Mouse (Mus musculus): ENCODE measurements around the gene Exoc3l. TPM values are rescaled to one million over a fixed set of nuclear protein-coding genes. Genes with fewer than 3 reads are reported as not detected.
"Not testable (repeated sequence)": the region's sequence is repeated elsewhere in the genome, so short reads cannot be mapped to it uniquely, and the experiment has no call there.

The Exoc3l gene
- total RNA-seq, 2 experiments from 2014 or later, result 8.5 TPM; not detected in 1

DNA sequence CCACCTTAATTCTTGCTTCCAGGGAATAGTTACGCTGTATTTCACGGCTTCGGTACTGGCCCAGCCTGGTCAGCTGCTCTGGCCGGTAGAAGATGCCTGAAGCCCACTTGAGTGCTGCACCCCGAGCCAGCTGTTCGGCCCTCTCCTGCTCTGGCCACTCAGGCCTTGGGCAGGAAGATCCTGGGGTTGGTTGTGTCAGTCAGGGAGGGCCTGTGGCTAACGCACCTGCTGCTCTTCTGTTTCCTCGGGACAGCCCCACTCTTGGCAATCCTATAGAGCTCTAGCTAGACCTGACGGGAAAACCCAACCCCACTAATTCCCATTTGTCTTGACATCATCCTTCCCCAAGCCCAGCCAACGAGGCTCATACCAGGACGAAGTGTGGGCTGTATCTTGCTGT, 645 bp downstream of the Exoc3l start:
- no peak for ATAC-seq (replicated peaks; ENCODE audit: low FRiP score, poor library complexity, severe bottlenecking)

GRCm38 (mm10) chr8:105294776-105295175, 1.1 kb downstream of the Exoc3l start:
- ATAC-seq (replicated peaks; ENCODE audit: low FRiP score, poor library complexity, severe bottlenecking), result no peak

DNA sequence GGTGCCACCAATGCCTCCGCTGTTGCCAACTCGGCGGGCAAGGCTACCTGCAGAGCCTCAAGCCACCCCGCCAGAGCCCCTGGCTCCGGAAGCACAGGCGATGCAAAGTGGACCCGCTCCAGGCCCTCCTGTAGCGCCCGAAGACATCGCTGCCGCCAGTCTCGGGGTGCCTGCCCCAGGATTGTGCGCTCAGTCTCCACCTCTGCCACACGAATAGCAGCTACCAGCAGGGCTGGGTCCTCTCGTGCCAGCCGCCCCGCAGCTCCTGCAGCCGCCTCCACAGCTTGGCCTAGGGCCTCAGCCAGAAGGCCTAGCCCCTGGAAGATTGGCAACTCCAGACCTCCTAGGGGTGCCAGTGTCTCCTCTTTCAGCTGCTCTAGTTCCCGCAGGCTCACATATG, 2.5 kb downstream of the Exoc3l start:
- ATAC-seq (replicated peaks; ENCODE audit: low FRiP score, poor library complexity, severe bottlenecking), result no peak

- no peak for ATAC-seq (replicated peaks; ENCODE audit: low FRiP score, poor library complexity, severe bottlenecking)
Measured at GRCm38 (mm10) chr8:105292471-105292870, 3.4 kb downstream of the Exoc3l start.

DNA sequence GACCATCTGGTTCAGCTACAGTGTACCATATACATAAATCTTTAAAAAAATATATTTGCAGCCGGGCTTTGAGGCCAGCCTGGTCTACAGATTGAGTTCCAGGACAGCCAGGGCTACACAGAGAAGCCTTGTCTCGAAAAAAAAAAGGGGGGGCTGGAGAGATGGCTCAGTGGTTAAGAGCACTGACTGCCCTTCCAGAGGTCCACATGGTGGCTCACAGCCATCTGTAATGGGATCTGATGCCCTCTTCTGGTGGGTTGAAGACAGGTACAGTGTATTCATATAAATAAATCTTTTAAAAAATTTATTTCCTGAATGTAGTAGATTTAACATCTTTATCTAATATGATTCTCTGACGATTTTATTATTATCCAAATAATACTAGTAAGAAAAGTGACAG, 4.1 kb downstream of the Exoc3l start:
- ATAC-seq (replicated peaks; ENCODE audit: low FRiP score, poor library complexity, severe bottlenecking), result not testable (repeated sequence)

DNA sequence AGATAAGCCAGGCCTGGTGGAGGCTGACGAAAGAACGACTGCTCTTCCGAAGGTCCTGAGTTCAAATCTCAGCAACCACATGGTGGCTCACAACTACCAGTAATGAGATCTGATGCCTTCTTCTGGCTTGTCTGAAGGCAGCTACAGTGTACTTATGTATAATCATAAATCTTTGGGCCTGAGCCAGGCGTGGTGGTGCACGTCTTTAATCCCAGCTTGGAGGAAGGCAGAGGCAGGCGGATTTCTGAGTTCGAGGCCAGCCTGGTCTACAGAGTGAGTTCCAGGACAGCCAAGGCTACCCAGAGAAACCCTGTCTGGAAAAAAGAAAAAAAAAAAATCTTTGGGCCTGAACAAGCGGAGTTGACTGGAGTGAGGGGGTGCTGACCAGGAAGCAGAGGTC, 4.5 kb downstream of the Exoc3l start:
- not testable (repeated sequence) for ATAC-seq (replicated peaks; ENCODE audit: low FRiP score, poor library complexity, severe bottlenecking)

DNA sequence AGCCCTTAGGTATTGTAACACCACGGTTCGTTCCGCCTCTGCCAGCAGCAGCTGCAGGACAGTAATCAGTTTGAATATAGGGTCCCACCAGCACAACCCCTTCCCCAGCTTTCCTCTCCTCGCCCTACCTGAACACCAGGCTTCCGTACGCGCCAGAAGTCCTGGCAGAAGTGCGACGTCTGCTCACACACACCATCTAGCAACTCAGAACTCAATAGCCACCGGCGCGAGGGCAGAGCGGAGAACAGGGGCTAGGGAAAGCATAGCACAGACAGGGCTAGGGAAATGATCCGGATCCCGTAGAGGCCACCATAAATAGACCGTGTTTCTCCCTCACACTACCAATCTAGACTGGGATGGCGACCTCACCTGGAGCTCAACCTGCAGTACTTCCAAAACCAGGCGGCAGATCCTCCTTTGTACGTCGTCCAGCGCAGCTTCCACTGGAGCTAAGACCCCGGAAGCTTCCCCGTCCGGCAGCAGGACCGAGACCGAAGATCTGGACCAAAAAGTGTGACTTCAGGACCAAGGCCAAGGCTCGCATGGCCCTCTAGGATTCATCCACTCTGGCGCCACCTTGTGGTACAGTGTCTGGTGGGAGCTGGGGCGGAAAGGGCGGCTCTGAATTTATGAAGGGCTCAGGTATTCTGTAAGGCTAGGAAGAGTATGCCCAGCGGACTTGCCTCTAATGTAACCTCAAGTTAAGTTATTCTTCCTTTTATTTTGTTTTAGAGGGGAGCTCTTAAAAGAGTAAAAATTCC, 5.2 kb downstream of the Exoc3l start:
- ATAC-seq (replicated peaks; ENCODE audit: low FRiP score, poor library complexity, severe bottlenecking), result peak; percentile 75

GRCm38 (mm10) chr8:105289805-105290460, 6.0 kb downstream of the Exoc3l start, which contains the start of gene 4931428F04Rik:
Gene 4931428F04Rik, minus strand, starts transcription at chr8:105289864.
- peak; percentile 35 for ATAC-seq (replicated peaks; ENCODE audit: low FRiP score, poor library complexity, severe bottlenecking)

GRCm38 (mm10) chr8:105288958-105289732, 6.8 kb downstream of the Exoc3l start:
- peak; percentile 62 for ATAC-seq (replicated peaks; ENCODE audit: low FRiP score, poor library complexity, severe bottlenecking)

DNA sequence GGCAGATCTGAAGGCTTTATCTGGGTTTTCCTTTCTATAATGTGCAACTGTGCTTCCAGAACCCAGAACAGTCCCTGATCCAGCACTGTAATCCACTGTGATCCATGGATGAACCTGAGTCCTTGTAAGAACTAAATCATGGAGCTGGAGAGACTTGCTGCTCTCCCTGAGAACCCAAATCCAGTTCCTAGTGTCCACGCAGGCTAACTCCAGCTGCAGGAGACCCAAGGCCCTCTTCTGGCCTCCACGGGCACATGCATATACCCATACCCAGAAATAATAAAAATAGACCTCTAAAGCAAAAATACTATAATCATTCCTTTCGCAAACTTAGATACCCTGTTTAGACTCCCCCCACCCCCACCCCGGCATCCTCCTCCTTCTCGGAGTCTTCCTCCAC, 7.7 kb downstream of the Exoc3l start:
- ATAC-seq (replicated peaks; ENCODE audit: low FRiP score, poor library complexity, severe bottlenecking), result no peak

DNA sequence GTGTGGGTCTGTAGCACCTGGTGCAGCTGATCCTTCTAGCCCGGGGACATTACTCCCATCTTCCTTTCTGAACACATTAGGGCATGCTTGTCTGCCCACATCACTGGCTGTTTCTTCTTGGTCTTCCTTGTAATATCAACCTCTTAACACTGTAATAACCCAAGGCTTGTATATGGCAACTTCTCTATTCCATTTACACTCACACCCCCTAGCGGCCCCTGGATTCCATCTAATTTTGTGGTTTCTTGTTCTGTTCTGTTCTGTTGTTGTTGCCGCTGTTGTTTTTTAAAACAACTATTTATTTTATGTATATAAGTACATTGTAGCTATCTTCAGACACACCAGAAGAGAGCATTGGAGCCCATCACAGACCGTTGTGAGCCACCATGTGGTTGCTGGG, 9.0 kb downstream of the Exoc3l start:
- ATAC-seq (replicated peaks; ENCODE audit: low FRiP score, poor library complexity, severe bottlenecking), result no peak

GRCm38 (mm10) chr8:105285514-105285913, 10.4 kb downstream of the Exoc3l start:
- no peak for ATAC-seq (replicated peaks; ENCODE audit: low FRiP score, poor library complexity, severe bottlenecking)

GRCm38 (mm10) chr8:105283074-105283473, 12.8 kb downstream of the Exoc3l start:
- peak; percentile 59 for ATAC-seq (replicated peaks; ENCODE audit: low FRiP score, poor library complexity, severe bottlenecking)

DNA sequence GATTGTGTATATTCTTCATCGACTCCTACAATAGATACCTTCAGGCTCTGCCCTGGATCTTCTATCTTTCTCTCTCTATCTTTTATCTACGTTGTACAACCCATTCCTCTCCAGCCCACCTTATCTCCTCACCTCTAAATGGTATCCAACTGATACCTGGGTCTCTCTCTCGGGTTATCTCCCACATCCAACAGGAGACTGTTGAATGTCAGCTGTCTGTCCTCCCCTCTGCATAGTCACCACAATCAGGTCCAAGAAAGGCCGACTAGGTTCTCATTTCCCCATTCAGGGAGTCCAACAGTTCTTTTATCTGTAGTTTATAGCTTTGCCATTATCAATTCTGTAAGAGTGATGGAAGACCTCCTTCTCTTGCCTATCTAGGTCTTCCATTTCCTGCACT, 13.7 kb downstream of the Exoc3l start:
- no peak for ATAC-seq (replicated peaks; ENCODE audit: low FRiP score, poor library complexity, severe bottlenecking)

GRCm38 (mm10) chr8:105281821-105282220, 14.1 kb downstream of the Exoc3l start:
- ATAC-seq (replicated peaks; ENCODE audit: low FRiP score, poor library complexity, severe bottlenecking), result no peak

GRCm38 (mm10) chr8:105280567-105280966, 15.3 kb downstream of the Exoc3l start:
- no peak for ATAC-seq (replicated peaks; ENCODE audit: low FRiP score, poor library complexity, severe bottlenecking)

- ATAC-seq (replicated peaks; ENCODE audit: low FRiP score, poor library complexity, severe bottlenecking), result peak; percentile 78
Measured at GRCm38 (mm10) chr8:105278911-105279334, 17.0 kb downstream of the Exoc3l start.

- ATAC-seq (replicated peaks; ENCODE audit: low FRiP score, poor library complexity, severe bottlenecking), result peak; percentile 46
Measured at GRCm38 (mm10) chr8:105276292-105277120, 19.4 kb downstream of the Exoc3l start.

GRCm38 (mm10) chr8:105275840-105276239, 20.1 kb downstream of the Exoc3l start, which contains the start of gene Nol3:
Gene Nol3, plus strand, starts transcription at chr8:105276140.
- no peak for ATAC-seq (replicated peaks; ENCODE audit: low FRiP score, poor library complexity, severe bottlenecking)

GRCm38 (mm10) chr8:105275387-105275786, 20.5 kb downstream of the Exoc3l start:
- ATAC-seq (replicated peaks; ENCODE audit: low FRiP score, poor library complexity, severe bottlenecking), result no peak
